Mouse (Mus musculus) adrenal gland, adult 8-10 months (tissue): ENCODE data around the gene Rabac1. TPM values are rescaled to one million over a fixed set of nuclear protein-coding genes. Genes with fewer than 3 reads are reported as not detected.

ENCODE experiments used
- microRNA-seq, 2 experiments: library from miRNA; unstranded; fragments of <30 nt; microRNA quantifications; one replicate each; pipeline ENCODE4 v1.2.0; 2022
- total RNA-seq, 4 experiments: library from RNA; stranded (reverse); gene quantifications; 2 replicates each; pipeline ENCODE4 v1.2.4; 2022

Rabac1 gene
- total RNA-seq, 4 experiments from 2014 or later = 343 to 403 (median 360) TPM

Small RNAs within 50 kb of the gene (microRNA-seq; reads per million reads assigned to microRNA genes)
- gene Mir7046 (0.67 to 0.70 reads per million in 2 experiments), gene Mir7047 (0.35 to 0.84 reads per million in 2 experiments)

Other genes with a start within 250 kb of the Rabac1 start
- not detected for gene Gm4763, start 245.8 kb downstream of the Rabac1 start, total RNA-seq
- gene Cd177, start 212.4 kb downstream of the Rabac1 start, total RNA-seq = under 1 TPM in 2 of 4 experiments, not detected in 2; 0.14 to 0.15 TPM
- gene Ceacam10, start 195.5 kb downstream of the Rabac1 start, total RNA-seq = under 1 TPM in 1 of 4 experiments, not detected in 3; 0.23 TPM
- not detected for gene Gm9844, start 110.5 kb downstream of the Rabac1 start, total RNA-seq
- not detected for gene Lypd4, start 102.8 kb downstream of the Rabac1 start, total RNA-seq
- not detected for gene Dmrtc2, start 102.7 kb downstream of the Rabac1 start, total RNA-seq
- gene Rps19, start 88.4 kb downstream of the Rabac1 start, total RNA-seq = 1,000 to 10,000 TPM in 3 of 4 experiments, 100 to 1,000 TPM in 1; 823 to 1,088 (median 1,017) TPM
- gene Cd79a, start 75.4 kb downstream of the Rabac1 start, total RNA-seq = 1 to 10 TPM in 2 of 4 experiments, under 1 TPM in 2; 0.44 to 2.1 (median 1.2) TPM
- 100 to 1,000 TPM in 2 of 4 experiments, 10 to 100 TPM in 2; 70.6 to 172 (median 113) TPM for gene Arhgef1, start 69.8 kb downstream of the Rabac1 start, total RNA-seq
- gene Gm4881, start 28.3 kb downstream of the Rabac1 start, total RNA-seq = not detected
- 100 to 1,000 TPM in 2 of 4 experiments, 10 to 100 TPM in 2; 46.3 to 149 (median 91.8) TPM for gene Atp1a3, start 33.2 kb upstream of the Rabac1 start, total RNA-seq
- gene Grik5, start 99.6 kb upstream of the Rabac1 start, total RNA-seq = 10 to 100 TPM; 13.8 to 43.0 (median 24.7) TPM
- gene Zfp574, start 99.8 kb upstream of the Rabac1 start, total RNA-seq = 10 to 100 TPM; 20.2 to 25.0 (median 22.1) TPM
- 1 to 10 TPM in 3 of 4 experiments, under 1 TPM in 1; 0.90 to 3.5 (median 1.7) TPM for gene Pou2f2, start 207.0 kb upstream of the Rabac1 start, total RNA-seq
- 10 to 100 TPM; 15.6 to 22.2 (median 19.1) TPM for gene Dedd2, start 247.9 kb upstream of the Rabac1 start, total RNA-seq
- 10 to 100 TPM; 11.7 to 16.1 (median 14.2) TPM for gene Zfp526, start 248.7 kb upstream of the Rabac1 start, total RNA-seq